Mouse (Mus musculus) frontal cortex, adult (tissue): ENCODE data around the gene Olfr161.
"Not testable (repeated sequence)": the region's sequence is repeated elsewhere in the genome, so short reads cannot be mapped to it uniquely, and the experiment has no call there.

Experiments used
- ATAC-seq: cut with Nextera tagmentation; 2 replicates; pipeline ENCODE4 v1.9.2; 2017; ENCODE audit warnings: mild to moderate bottlenecking, moderate library complexity, mixed read lengths; ENCODE audit not compliant: low TSS enrichment

Gene Olfr161

DNA sequence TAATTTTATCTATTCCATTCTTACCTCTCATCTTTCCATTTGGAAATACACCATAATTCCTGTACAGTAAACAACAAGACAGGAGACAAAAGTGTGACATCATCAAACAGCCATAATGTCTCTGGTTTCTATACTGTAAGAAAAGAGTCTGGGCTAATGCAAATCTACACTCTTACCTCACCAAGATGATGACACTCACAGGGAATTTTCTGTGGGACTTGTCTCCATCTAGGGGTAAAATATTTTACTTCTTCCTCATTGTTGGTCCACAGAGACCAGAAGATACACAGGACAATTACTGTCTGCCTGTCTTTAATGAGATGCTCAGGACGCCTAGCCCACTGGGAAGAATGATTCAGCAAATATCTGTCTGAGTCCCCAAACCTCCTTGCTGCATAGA, at the start of gene Olfr161:
Olfr161 (plus strand) TSS at position 352 of the 400 bp plus-strand sequence.
- no peak for ATAC-seq

DNA sequence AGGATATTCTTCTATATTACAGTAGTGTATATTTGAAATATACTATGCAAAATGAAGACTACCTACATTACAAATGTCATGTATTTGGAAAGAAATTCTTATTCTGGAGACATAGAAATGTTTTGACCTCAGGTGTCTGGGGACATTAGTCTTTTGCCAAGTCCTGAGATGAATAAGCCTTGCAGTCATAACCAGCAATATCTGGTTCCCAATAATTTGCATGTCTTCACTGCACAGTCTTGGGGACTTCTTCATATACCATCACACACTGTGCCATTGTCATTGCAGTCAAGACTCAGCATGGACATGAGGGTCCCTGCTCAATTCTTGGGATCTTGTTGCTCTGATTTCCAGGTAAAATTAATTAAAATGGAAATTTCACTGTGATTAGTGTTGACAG, 27.3 kb upstream of the Olfr161 start:
- ATAC-seq: no peak

DNA sequence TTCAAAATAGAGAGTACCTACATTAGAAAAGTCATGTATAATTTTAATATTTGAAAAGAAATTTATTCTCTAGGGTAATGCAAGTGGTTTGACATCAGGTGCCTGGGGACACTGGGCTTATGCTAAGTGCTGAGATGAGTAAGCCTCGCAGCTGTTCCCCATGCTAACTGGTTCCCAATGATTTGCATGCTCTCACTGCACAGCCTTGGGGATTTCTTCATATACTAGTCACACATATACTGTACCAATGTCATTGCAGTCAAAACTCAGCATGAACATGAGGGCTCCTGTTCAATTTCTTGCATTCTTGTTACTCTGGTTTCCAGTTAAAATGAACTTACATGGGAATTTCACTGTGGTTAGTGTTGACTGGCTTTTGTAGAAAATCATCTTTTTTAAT, 13.2 kb upstream of the Olfr161 start:
- ATAC-seq: not testable (repeated sequence)

DNA sequence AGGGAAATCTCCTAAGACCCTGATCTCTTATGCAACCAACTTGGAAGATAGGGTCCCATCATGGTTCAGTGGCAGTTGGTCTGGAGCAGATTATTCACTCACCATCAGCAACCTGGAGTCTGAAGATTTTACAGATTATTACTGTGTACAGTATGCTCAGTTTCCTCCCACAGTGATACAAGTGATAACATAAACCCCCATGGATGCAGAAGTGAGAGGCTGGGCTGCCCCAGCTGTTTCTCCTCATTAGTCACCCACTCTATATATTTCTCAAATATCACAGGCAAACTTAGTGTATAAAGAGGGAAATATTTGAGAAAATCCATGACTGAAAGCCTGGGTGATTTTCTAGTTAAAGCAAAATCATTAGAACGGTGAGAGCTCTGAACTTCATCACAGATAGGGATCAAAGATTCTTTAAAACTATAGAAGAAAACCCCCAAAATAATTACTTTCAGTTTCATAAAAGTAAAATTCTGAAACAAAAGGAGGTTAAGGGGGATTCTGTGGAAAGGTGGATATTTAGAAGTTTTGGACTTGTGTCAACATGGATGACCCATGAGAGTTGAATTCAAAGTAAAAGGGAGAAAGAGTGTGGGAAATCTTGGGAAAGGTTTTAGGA, 12.5 kb upstream of the Olfr161 start:
- ATAC-seq: not testable (repeated sequence)

DNA sequence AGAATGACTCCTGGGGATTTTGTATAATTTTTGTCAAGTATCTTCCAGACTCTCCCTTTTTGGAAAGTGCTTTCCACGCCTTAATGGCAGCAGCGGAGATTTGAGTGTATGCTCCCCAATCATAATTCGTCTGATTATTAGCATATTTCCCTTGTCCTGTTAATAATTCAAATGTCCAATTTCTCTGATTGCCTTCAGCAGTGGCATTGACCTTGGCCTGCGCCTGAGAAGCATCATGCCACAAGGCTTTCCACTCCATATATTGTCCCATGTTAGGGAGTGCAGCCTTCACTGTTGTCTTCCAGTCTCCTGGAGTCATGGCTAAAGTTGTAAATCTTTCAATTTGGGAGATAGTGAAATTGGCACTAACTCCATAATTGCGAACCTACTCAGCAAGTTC, 40.5 kb downstream of the Olfr161 start:
- not testable (repeated sequence) for ATAC-seq

DNA sequence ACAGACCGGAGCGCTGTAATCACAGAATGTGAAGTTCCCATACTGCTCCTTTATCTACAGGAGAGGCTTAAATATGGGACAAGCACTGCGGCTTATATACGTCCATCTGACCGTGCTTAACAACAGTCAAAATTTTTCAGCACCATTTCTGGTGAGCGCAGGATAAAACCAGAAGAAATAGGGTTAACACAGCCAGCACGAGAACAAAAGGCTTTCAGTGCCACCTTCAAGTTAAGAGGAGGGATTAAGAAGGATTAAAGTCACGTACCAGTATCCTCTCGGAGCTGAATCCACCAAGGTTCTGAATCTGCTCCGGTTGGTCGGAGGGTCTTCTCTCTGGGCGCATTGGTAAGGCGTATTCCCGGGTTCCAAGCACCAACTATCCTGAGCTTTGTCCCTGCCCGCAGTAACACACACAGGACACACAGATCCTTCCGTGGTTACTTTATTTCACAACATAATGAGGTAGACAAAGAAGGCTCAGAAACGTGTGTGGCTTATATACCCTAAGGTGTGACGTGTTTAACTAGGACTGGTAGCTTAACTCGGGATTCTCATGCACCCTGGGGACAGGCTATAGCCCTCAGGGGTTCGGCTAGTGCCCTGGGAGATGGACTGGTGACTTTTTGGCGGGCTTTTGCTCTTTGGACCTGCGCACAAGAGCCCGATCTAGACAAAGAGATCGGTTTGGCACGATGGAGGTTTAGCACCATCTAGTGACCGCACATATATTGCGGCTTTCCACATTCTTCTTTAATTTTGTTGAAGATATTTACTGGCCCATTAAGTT, 41.9 kb downstream of the Olfr161 start:
- not testable (repeated sequence) for ATAC-seq
